Mouse (Mus musculus): Measurements from ENCODE around the gene Chd2.
"Not testable (repeated sequence)": the region's sequence is repeated elsewhere in the genome, so short reads cannot be mapped to it uniquely, and the experiment has no call there.

The Chd2 gene

DNA sequence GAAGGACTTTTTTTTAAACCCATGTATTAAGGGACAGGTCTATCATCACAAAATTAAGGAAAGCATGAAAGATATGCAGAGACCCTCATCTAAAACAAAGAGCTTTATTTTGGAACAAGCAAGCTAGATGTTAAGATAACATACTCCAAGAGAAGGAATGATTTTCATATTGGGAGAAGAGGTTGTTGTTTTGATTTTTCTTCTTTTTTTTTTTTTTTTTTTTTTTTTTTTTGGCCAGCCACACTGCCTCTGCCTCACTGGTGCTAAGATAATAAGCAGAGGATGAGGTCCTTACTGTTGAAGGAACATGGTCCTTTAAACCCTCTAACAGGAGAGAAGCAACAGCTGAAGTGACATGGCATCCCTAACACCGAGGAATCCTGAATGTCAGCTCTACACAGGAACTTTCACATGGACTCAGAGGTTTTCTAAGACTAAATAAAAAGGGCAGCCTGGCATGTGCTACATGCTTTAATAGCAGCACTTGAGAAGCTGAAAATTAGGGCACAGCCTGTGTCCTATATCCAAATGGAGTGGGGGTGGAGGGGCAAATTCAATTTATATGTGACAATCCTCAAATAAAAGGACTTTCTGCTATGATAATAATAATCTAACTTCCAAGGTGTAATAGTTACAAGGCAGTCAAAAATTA, 17.9 kb downstream of the Chd2 start:
- in situ Hi-C loops (cut with MboI; ENCODE audit: low sequenced_read_pairs): loop anchor here (10.0 kb wide), 1 partner anchor 101 kb away; no protein-coding TSS in a partner anchor

DNA sequence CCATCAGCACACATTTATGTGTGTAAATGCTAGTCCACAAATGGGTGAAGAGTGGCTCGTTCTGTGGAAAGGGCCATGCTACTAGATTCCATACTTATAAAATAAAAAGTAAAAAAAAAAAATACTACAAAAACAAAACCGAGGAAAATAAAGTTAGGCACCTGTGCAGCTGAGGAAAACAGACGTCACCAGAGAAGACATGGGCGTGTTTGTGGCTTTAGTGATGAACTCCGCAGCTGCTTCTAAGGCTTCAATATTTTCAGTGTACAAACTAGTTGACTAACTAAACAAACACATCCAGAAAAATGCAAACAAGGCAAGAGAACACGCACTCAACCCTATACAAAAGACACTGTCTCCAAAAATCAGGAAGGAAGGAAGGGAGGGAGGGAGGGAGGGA, 18.4 kb downstream of the Chd2 start:
- in situ Hi-C loops (cut with MboI; ENCODE audit: low sequenced_read_pairs): loop anchor here (10.0 kb wide), 1 partner anchor 102 kb away; no protein-coding TSS in a partner anchor

DNA sequence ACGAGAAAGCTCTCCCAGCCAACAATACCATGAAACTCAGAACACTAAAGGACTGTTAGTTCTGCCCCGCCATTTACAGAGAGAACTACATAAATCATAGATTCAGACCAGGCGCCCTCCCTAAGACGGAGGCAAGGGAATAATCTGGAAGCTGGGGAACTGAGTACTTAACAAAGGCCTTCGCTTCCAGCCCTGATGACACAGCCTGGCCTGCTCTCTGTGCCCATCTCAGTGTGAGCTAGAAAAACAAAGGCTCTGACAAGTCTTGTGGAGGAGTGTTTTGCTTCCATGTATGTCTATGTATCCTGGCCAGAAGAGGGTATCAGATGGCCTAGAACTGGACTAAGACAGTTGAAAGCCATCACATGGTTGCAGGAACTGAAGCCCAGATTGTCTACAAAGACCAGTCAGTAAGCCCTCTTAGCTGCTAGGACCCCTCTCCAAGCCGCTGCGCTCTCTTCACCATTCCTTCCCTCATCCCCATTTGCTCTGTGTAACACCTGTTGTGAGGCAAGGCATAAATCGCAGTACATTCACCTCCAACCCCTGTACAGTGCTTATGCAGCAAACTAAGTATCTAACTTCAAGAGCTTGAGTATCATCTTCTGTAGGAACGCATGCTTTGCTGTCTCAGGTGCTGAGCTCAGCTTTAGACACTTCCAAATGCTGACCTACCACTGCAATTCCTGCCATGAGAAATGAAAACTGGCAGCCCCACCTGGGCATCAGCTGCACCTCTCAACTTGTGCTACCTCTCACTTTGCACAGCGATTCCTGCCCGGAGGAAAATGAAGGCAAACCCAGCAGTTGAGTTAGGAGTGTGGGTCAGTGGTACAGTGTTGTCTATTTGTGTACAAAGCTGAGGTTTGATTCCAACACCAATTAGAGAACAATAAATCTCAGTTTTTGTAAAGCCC, 20.1 kb downstream of the Chd2 start:
- in situ Hi-C loops (cut with MboI; ENCODE audit: low sequenced_read_pairs): loop anchor here (10.0 kb wide), 1 partner anchor 103 kb away; no protein-coding TSS in a partner anchor

DNA sequence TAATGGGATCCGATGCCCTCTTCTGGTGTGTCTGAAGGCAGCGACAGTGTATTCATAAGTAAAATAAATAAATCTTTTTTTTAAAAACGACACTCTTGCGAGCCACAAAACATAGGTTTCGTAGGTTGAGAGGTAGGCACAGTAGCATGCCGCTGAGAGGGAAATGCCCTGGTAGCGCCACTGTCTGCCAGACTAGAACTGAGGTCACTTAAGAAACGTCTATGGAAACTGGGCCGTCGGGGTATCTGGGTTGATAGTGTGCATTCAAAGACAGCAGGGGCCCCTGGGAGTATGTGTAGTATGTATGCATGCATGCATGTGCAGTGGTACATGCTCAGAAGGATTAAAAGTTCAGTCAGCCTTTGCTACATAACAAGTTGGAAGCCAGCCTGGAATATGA, 21.4 kb downstream of the Chd2 start:
- in situ Hi-C loops (cut with MboI; ENCODE audit: low sequenced_read_pairs): loop anchor here (10.0 kb wide), 1 partner anchor 105 kb away; no protein-coding TSS in a partner anchor

DNA sequence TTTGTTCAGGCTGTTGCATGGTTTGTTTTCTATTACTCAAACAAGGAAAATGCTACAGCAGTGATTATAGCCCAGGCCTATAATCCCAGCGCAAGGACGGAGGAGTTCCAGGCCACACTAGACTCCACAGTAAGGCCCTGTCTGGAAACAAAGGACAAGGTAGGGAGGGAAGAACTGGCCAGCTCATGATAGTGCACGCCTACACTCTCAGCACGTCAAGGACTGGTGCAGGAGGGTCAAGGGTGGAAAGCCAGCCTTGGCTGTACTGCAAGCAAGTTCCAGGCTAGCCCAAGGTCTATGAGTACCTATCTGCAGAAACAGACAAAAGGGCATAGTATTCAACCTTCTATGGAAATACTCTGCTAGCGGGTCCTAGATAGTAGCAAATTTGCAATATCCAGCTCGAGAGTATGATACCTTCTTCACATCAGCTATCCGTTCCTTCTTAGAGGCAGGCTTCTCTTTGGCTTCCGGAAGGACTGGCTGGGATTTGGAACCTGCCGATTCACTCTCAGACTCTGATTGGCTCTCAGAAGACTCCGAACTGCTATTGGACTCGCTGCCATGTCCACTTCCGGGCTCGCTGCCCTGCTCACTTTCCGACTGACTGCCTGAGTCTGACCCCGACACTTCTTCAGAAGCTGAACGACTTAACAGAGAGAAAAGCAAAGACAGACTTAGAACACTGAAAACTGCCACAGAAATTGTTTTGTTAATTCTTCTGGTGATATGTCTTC, 22.4 kb downstream of the Chd2 start:
- in situ Hi-C loops (cut with MboI; ENCODE audit: low sequenced_read_pairs): no loop called here

DNA sequence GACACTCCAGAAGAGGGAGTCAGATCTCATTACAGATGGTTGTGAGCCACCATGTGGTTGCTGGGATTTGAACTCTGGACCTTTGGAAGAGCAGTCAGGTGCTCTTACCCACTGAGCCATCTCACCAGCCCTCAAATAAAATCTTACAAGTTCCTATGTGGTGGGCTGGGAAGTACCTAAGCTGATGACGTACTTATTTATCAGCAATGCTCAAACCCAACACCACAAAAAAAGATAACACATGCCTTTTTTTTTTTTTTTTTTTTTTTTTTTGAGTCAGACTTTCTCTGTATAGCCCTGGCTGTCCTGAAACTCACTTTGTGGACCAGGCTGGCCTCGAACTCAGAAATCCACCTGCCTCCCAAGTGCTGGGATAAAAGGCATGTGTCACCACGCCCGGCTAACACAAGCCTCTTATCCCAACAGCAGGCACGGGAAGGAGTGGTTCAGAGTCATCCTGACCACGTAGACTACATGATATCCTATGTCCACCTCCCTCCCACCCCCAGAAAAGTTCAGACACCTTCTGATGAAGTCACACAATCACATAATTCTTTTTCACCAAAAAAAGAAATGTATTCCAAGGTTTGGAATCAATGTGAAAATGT, 23.2 kb downstream of the Chd2 start:
- in situ Hi-C loops (cut with MboI; ENCODE audit: low sequenced_read_pairs): not testable (repeated sequence)

DNA sequence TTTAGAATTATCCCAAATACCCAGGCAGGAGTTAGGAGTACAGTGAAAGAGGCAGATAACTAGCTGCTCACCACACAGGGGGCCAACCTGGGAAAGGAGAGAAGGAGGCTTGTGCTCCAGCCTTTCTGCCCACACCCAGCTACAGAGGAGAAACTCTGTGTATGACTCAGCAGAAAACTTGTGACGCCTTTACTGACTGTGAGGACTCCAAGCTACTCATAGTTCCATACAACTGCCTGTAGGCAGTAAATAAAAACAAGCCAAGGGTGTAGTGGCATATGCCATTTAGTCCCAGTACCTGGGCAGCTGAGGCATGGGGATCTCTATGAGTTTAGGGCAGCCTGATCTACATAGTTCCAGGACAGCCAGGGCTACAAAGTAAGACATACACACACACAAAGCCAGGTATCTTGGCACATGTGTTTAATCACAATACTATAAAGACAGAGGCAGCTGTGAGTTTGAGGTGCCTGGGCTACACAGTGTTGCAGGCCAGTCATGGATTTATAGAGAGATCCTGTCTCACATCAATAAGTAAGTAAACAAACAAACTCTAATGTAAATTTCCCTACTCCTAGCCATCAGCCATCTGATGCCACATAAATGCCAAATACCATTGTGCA, 24.1 kb downstream of the Chd2 start:
- in situ Hi-C loops (cut with MboI; ENCODE audit: low sequenced_read_pairs): no loop called here

DNA sequence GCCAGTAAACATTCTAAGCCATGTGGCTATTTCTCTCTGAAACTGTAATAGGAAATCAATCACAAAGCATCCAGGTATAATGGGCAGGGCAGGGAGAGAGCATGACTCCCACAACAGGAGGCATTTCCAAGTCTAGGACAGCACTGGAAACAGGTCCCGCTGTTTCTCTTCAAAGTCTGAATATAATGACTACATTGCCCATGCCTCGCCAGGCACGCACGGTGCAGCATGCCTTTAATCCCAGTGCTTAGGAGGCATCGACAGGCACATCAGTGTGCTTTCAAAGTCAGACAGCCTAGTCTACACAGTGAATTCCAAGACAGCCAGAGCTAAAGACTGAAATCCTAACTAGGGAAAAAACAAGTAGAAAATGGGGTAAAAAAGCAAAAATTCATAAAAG, 24.8 kb downstream of the Chd2 start:
- in situ Hi-C loops (cut with MboI; ENCODE audit: low sequenced_read_pairs): no loop called here

DNA sequence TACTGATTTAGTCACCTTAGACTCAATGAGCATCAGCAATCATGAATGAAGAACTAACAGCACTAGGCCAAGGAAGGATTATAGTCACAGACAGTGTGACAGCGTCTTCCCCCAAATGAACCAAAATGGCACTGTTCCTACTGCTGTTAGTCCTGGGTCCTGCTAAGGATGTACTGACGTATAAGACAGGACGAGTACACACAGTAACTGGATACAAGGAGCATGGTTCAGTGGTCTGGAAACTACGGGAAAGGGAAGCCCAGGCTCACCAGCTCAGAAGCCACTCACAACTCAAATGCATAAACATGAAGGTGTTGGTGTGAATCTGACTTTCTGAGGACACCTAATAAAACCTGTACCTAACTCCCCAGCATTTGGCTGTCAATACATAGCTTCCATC, 27.1 kb downstream of the Chd2 start:
- in situ Hi-C loops (cut with MboI; ENCODE audit: low sequenced_read_pairs): no loop called here

DNA sequence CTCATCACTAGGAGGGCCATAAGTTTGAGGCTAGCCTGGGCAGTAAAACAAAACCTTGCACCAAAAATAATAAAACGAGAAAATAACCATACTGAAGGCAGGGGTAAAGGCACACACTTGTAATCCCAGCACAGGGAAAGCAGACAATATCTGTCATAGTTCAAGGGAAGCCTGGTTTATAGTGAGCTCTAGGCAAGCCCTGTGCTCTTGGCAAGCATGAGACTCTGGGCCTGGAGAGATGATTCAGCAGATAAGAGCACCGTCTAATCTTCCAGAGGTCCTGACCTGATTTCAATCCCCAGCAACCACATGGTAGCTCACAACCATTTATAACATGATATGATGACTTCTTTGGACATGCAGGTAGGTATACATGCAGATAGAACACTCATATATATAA, 29.2 kb downstream of the Chd2 start:
- in situ Hi-C loops (cut with MboI; ENCODE audit: low sequenced_read_pairs): no loop called here

DNA sequence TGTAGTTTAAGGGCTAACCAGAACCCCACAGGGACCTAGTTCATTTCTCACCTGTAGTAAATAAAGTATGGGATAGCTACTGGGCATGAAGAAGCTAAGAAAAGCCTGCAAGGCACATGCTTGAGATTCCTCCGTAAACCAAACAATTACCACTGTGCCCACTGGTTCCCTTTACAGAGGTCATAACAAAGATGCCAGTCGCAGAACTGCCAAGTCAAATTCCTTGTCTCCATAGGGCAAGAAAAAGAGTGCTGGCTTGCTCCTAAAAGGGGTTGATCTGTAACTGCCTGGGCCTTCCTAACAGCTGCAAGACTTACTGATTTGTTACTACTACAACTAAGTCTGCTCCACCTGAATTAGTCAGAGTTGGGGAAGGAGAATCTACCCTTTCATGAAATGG, 32.9 kb downstream of the Chd2 start:
- in situ Hi-C loops (cut with MboI; ENCODE audit: low sequenced_read_pairs): loop anchor here (5.0 kb wide), 1 partner anchor 66 kb away; no protein-coding TSS in a partner anchor

DNA sequence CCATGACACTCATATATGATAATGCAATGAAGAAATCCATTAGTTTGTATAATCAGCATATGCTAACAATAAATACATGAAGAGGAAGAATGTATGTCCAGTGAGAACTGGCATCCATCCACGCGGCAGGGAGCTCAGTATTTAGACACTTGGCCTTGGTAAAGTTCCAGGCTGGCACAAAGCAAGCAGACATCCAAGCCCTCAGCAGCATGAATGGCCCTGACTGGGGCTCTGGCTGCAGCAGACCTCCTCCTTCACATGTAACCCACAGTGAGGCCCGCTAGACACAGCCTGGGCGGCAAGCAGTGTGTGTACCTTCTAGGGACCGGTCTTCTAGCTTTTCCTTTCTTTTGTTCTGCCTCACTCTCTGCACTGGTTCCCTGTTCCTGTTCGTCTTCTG, 34.1 kb downstream of the Chd2 start:
- in situ Hi-C loops (cut with MboI; ENCODE audit: low sequenced_read_pairs): loop anchor here (5.0 kb wide), 1 partner anchor 65 kb away; no protein-coding TSS in a partner anchor

DNA sequence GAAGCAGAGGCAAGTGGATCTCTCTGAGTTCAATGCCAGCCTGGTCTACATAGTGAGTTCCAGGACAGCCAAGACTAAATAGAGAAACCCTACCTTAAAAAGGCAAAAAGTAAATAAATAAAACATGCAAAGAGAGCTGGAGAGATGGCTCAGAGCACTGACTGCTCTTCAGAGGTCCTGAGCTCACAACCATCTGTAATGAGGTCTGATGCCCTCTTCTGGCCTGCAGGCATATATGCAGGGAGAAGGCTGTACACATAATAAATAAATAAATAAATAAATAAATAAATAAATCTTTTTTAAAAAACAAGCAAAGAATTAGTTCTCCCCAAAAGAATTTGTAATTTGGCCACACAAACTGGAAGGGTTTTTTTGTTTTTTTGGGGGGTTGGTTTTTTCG, 34.8 kb downstream of the Chd2 start:
- in situ Hi-C loops (cut with MboI; ENCODE audit: low sequenced_read_pairs): loop anchor here (5.0 kb wide), 1 partner anchor 65 kb away; no protein-coding TSS in a partner anchor

DNA sequence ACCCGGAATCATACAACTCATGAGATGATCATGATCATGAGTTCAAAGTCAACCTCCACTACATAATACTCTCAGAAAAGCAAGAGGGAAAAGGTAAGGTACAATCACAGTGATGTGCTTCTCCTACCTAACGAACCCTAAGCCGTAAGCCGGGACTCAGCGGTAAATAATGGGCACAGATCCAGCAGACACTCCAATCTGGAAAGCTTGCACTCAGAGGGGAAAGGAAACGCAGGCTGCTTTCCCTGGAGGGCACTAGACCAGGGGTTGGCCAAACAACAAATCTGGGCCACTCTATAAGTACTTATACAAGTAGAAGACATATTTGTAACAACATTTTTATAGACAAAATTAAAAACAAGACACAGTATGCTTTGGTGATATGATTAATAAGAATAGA, 36.4 kb downstream of the Chd2 start:
- in situ Hi-C loops (cut with MboI; ENCODE audit: low sequenced_read_pairs): loop anchor here (5.0 kb wide), 1 partner anchor 63 kb away; no protein-coding TSS in a partner anchor

DNA sequence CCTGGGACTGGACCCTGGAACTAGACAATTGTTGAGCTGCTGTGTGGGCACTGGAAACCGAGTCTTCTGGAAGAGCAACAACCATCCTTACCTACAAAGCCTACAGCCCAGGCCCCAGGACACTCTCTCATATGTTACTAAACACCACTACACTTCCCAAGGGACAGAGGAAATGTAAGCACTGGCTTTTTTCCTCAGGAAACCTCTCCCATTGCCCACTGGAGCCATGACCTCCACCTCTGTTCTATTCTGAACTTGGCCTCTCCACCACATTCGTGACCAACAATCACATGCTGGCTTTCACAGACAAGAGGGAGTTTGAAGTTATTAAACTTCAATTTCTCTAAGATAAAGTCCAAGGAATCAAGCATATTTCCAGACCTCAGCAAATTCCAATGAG, 43.4 kb downstream of the Chd2 start:
- in situ Hi-C loops (cut with MboI; ENCODE audit: low sequenced_read_pairs): no loop called here

DNA sequence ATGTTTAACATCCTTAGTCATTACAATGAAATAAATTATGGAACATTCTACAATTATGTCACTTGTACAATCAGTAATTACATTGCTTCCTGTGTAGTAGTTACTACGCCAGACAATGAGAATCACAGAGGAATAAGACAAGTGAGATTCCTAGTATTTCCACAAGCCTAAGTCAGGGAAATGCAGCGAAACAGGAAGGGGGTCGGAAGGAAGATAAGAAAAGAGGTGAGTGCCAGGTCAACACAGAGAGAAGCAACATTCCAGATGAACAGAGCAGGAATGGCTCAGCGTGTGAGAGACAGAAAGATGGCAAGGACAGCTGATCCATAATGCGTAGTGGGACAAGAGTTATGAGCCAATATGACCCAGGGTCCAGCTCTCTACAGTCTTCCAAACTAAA, 52.4 kb downstream of the Chd2 start:
- in situ Hi-C loops (cut with MboI; ENCODE audit: low sequenced_read_pairs): no loop called here

DNA sequence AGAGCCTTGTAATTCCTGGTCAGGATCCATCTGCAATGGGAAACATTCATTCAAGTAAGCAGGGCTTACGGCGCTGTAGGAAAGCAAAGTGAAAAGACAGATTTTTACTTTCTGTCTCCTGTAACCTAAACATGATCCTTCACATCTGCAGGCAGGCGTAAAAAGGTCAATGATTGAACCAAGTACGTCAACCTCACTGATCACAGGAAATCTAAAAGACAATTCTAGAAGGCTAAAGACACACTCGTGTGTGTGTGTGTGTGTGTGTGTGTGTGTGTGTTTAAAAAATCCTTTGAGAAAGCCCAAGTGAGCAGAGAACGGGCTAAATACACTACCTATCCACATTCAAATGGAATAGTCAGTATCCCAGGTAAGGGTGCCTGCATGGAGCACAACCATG, 60.5 kb downstream of the Chd2 start:
- in situ Hi-C loops (cut with MboI; ENCODE audit: low sequenced_read_pairs): no loop called here

DNA sequence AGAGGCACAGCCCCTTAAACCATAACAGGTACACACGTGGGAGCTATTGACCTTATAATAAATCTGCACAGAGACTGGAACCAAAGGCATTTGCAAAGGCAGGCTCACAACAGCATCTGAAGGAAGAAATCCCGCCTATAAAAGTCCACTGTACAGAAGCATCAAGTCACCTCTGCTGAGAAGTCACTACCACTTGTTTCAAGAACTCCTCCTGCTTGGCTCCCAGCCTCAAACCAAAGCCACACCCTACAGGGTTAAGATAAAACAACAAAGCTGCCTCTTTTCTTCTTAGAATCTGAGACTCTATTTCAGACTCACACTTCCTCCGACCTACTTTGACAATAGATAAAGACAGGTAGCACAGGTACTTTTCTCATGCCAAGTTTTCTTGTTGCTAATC, 62.1 kb downstream of the Chd2 start:
- in situ Hi-C loops (cut with MboI; ENCODE audit: low sequenced_read_pairs): no loop called here

DNA sequence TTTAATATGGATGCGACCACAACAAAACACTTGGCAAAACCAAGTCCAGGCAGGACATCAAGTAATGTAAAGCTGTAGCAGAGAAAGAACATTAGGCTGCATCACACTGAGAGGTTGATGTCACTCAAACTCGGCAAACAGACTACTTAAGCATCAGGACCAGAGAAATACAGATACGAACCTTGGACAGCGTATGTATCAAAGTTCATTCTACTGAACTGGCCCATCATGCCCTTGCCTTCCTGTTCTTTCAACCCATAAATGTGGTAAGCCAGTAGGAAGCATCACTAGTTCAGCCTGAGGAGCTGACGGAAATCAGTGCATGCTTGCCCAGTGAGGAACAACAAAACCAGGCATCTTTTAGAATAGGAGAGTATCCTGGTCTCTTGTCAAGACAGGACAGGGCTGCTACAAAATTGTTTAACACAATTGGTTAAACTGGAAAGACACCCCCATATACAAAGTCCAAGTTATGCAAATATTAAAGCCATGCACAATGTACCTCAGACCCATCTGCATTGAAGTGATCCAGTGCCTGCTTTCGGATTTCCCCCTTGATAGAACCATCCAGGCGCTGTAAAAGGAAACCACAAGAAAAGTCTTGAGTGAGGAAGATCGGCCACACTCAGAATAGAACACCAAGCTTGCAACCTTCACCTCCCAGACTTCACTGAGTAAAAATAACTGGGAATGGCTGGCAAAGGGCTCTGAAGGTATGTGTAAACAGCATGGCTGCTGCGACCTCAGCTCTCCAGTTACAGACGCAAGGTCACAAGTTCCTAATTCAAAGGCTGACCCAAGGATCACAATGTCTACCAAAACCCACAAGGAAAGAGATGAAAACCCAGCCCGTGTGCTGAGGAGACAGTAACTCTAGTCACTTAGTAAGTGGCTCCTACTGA, 63.2 kb downstream of the Chd2 start:
- in situ Hi-C loops (cut with MboI; ENCODE audit: low sequenced_read_pairs): no loop called here
